Mouse (Mus musculus): ENCODE measurements at regions not wholly inside any gene's neighbourhood (a gene's known extent, or its start where the extent isn't known, plus 50 kb on each side); places are given as distances from the start of the nearest gene placed in this dataset.

GRCm38 (mm10) chr8:17596559-17596958 is 1381.5 kb downstream of the Defb40 start:
- no peak overlapping the region for H3K27ac ChIP-seq (ENCODE audit: control insufficient read depth, insufficient read depth, low read depth, low read length)
- H3K4me1 ChIP-seq (ENCODE audit: control insufficient read depth, insufficient read depth, low read length) = no peaks in the 10 kb centered on the region
- TF ChIP-seq POLR2A (IDR thresholded peaks at IDR 0.05; ENCODE audit: control insufficient read depth, low read depth, low read length) (no peak), CTCF (IDR thresholded peaks at IDR 0.05; ENCODE audit: control insufficient read depth, insufficient read depth, insufficient replicate concordance, low read depth, low read length) (no peak)
- no peak overlapping the region for H3K4me3 ChIP-seq (ENCODE audit: control insufficient read depth, low read depth, low read length)
- H3K36me3 ChIP-seq (ENCODE audit: control insufficient read depth, insufficient read depth, low read length) = no peaks in the 10 kb centered on the region
- H3K27me3 ChIP-seq (ENCODE audit: control insufficient read depth, insufficient read depth, low read length) = no peaks in the 10 kb centered on the region

GRCm38 (mm10) chr8:17594607-17595006 is 1383.4 kb downstream of the Defb40 start:
- Histone ChIP-seq H3K27ac (ENCODE audit: control insufficient read depth, insufficient read depth, low read depth, low read length) (no peak overlapping the region), H3K4me1 (ENCODE audit: control insufficient read depth, insufficient read depth, low read length) (no peaks in the 10 kb centered on the region), H3K4me3 (ENCODE audit: control insufficient read depth, low read depth, low read length) (no peak overlapping the region), H3K27me3 (ENCODE audit: control insufficient read depth, insufficient read depth, low read length) (no peaks in the 10 kb centered on the region), H3K36me3 (ENCODE audit: control insufficient read depth, insufficient read depth, low read length) (no peaks in the 10 kb centered on the region)
- TF ChIP-seq CTCF (IDR thresholded peaks at IDR 0.05; ENCODE audit: control insufficient read depth, insufficient read depth, insufficient replicate concordance, low read depth, low read length) (no peak), POLR2A (IDR thresholded peaks at IDR 0.05; ENCODE audit: control insufficient read depth, low read depth, low read length) (no peak)

- no peaks in the 10 kb centered on the region for H3K27me3 ChIP-seq (ENCODE audit: control insufficient read depth, insufficient read depth, low read length)
- H3K4me1 ChIP-seq (ENCODE audit: control insufficient read depth, insufficient read depth, low read length) = no peaks in the 10 kb centered on the region
- TF ChIP-seq POLR2A (IDR thresholded peaks at IDR 0.05; ENCODE audit: control insufficient read depth, low read depth, low read length) = no peak
- no peak for TF ChIP-seq CTCF (IDR thresholded peaks at IDR 0.05; ENCODE audit: control insufficient read depth, insufficient read depth, insufficient replicate concordance, low read depth, low read length)
- no peaks in the 10 kb centered on the region for H3K36me3 ChIP-seq (ENCODE audit: control insufficient read depth, insufficient read depth, low read length)
- no peak overlapping the region for H3K4me3 ChIP-seq (ENCODE audit: control insufficient read depth, low read depth, low read length)
- H3K27ac ChIP-seq (ENCODE audit: control insufficient read depth, insufficient read depth, low read depth, low read length) = no peak overlapping the region
Measured at GRCm38 (mm10) chr8:17590135-17590534, 1387.9 kb downstream of the Defb40 start.

- TF ChIP-seq CTCF (IDR thresholded peaks at IDR 0.05; ENCODE audit: control insufficient read depth, insufficient read depth, insufficient replicate concordance, low read depth, low read length) = no peak
- TF ChIP-seq POLR2A (IDR thresholded peaks at IDR 0.05; ENCODE audit: control insufficient read depth, low read depth, low read length) = no peak
- H3K4me3 ChIP-seq (ENCODE audit: control insufficient read depth, low read depth, low read length) = no peak overlapping the region
- no peaks in the 10 kb centered on the region for H3K4me1 ChIP-seq (ENCODE audit: control insufficient read depth, insufficient read depth, low read length)
Measured at GRCm38 (mm10) chr8:17588189-17588588, 1389.9 kb downstream of the Defb40 start.

GRCm38 (mm10) chr8:17587261-17587861 is 1390.7 kb downstream of the Defb40 start:
- Histone ChIP-seq H3K4me1 (ENCODE audit: control insufficient read depth, insufficient read depth, low read length) (no peaks in the 10 kb centered on the region), H3K27me3 (ENCODE audit: control insufficient read depth, insufficient read depth, low read length) (no peaks in the 10 kb centered on the region), H3K4me3 (ENCODE audit: control insufficient read depth, low read depth, low read length) (no peak overlapping the region), H3K36me3 (ENCODE audit: control insufficient read depth, insufficient read depth, low read length) (no peaks in the 10 kb centered on the region), H3K27ac (ENCODE audit: control insufficient read depth, insufficient read depth, low read depth, low read length) (no peak overlapping the region)
- TF ChIP-seq CTCF (IDR thresholded peaks at IDR 0.05; ENCODE audit: control insufficient read depth, insufficient read depth, insufficient replicate concordance, low read depth, low read length) (no peak), POLR2A (IDR thresholded peaks at IDR 0.05; ENCODE audit: control insufficient read depth, low read depth, low read length) (no peak)

More at GRCm38 (mm10) chr8:17588189-17588588, 1389.9 kb downstream of the Defb40 start:
- Histone ChIP-seq H3K36me3 (ENCODE audit: control insufficient read depth, insufficient read depth, low read length) (no peaks in the 10 kb centered on the region), H3K27me3 (ENCODE audit: control insufficient read depth, insufficient read depth, low read length) (no peaks in the 10 kb centered on the region), H3K27ac (ENCODE audit: control insufficient read depth, insufficient read depth, low read depth, low read length) (no peak overlapping the region)
